Mouse (Mus musculus) embryonic facial prominence, embryonic 12.5 days (tissue): ENCODE measurements at regions not wholly inside any gene's neighbourhood (a gene's known extent, or its start where the extent isn't known, plus 50 kb on each side); places are given as distances from the start of the nearest gene placed in this dataset.
"Not testable (repeated sequence)": the region's sequence is repeated elsewhere in the genome, so short reads cannot be mapped to it uniquely, and the experiment has no call there.

Experiments used
- ATAC-seq: fragments of 200-750 bp; cut with Nextera tagmentation; 2 replicates; pipeline ENCODE4 v1.8.0; 2017; ENCODE audit not compliant: insufficient number of reproducible peaks, insufficient read depth, low FRiP score, low TSS enrichment
- H3K27ac ChIP-seq: fragments of 300-500 bp; sonication (generic); 2 replicates; pipeline ENCODE4 v1.5.1; 2016; ENCODE audit warnings: mild to moderate bottlenecking
- H3K27me3 ChIP-seq: fragments of 300-500 bp; sonication (generic); 2 replicates; pipeline ENCODE4 v1.6.1; 2016; ENCODE audit warnings: mild to moderate bottlenecking, moderate library complexity
- H3K36me3 ChIP-seq: fragments of 300-500 bp; sonication (generic); 2 replicates; pipeline ENCODE4 v1.6.1; 2016; ENCODE audit warnings: mild to moderate bottlenecking
- H3K4me1 ChIP-seq: fragments of 300-500 bp; sonication (generic); 2 replicates; pipeline ENCODE4 v1.6.1; 2016
- H3K4me2 ChIP-seq: fragments of 300-500 bp; sonication (generic); replicated peaks from 2 replicates; pipeline ENCODE4 v1.6.1; 2016; ENCODE audit warnings: mild to moderate bottlenecking, moderate library complexity
- H3K4me3 ChIP-seq: fragments of 300-500 bp; sonication (generic); 2 replicates; pipeline ENCODE4 v1.5.1; 2016; ENCODE audit warnings: mild to moderate bottlenecking
- H3K9ac ChIP-seq: fragments of 300-500 bp; sonication (generic); 2 replicates; pipeline ENCODE4 v1.6.1; 2016; ENCODE audit warnings: mild to moderate bottlenecking, moderate library complexity
- H3K9me3 ChIP-seq: fragments of 300-500 bp; sonication (generic); 2 replicates; pipeline ENCODE4 v1.6.1; 2016; ENCODE audit warnings: mild to moderate bottlenecking, moderate library complexity
- whole genome bisulfite sequencing: fragments of 180-500 bp; shearing (Covaris S2); methylation state at CpG from one replicate; pipeline ENCODE4 v1.1.7; 2016; 5-methylcytosine and 5-hydroxymethylcytosine counted together

- H3K4me1 ChIP-seq: no peaks in the 10 kb centered on the region
- 41% methylated on average over 2 of the region's 2 CpGs for WGBS
These were observed 1966.6 kb downstream of the 9330182O14Rik start for GRCm38 (mm10) chr15:42100730-42101129.

GRCm38 (mm10) chr15:42104816-42105215 is 1970.7 kb downstream of the 9330182O14Rik start:
- ATAC-seq: no peak
- H3K36me3 ChIP-seq: no peaks in the 10 kb centered on the region
- 21% methylated on average over 2 of the region's 2 CpGs for WGBS
- H3K27ac ChIP-seq: no peak overlapping the region
- no peak overlapping the region for H3K9ac ChIP-seq
- H3K9me3 ChIP-seq: no peaks in the 10 kb centered on the region
- no peak overlapping the region for H3K4me2 ChIP-seq
- no peak overlapping the region for H3K4me3 ChIP-seq
- H3K4me1 ChIP-seq: 0 out of 2 replicates have a peak, but pooled peaks cover 5% of the 10 kb centered on the region
- H3K27me3 ChIP-seq: no peaks in the 10 kb centered on the region

More at GRCm38 (mm10) chr15:42100730-42101129, 1966.6 kb downstream of the 9330182O14Rik start:
- H3K36me3 ChIP-seq: no peaks in the 10 kb centered on the region
- H3K27ac ChIP-seq: no peak overlapping the region
- H3K9ac ChIP-seq: no peak overlapping the region
- no peaks in the 10 kb centered on the region for H3K9me3 ChIP-seq
- H3K4me3 ChIP-seq: no peak overlapping the region
- no peak for ATAC-seq
- H3K4me2 ChIP-seq: no peak overlapping the region
- H3K27me3 ChIP-seq: no peaks in the 10 kb centered on the region

GRCm38 (mm10) chr15:42107106-42107505 is 1972.9 kb downstream of the 9330182O14Rik start:
- Histone ChIP-seq H3K4me1 (0 out of 2 replicates have a peak, but pooled peaks cover 5% of the 10 kb centered on the region), H3K27ac (no peak overlapping the region), H3K36me3 (no peaks in the 10 kb centered on the region), H3K9ac (no peak overlapping the region), H3K9me3 (no peaks in the 10 kb centered on the region), H3K4me2 (no peak overlapping the region), H3K4me3 (no peak overlapping the region), H3K27me3 (no peaks in the 10 kb centered on the region)
- no peak for ATAC-seq

GRCm38 (mm10) chr15:42111811-42112210 is 1977.6 kb downstream of the 9330182O14Rik start:
- Histone ChIP-seq H3K27me3 (no peaks in the 10 kb centered on the region), H3K9ac (no peak overlapping the region), H3K4me1 (0 out of 2 replicates have a peak, but pooled peaks cover 4% of the 10 kb centered on the region), H3K27ac (no peak overlapping the region), H3K4me3 (no peak overlapping the region), H3K9me3 (no peaks in the 10 kb centered on the region), H3K36me3 (no peaks in the 10 kb centered on the region), H3K4me2 (no peak overlapping the region)
- 55% methylated on average over 5 of the region's 5 CpGs for WGBS
- no peak for ATAC-seq

GRCm38 (mm10) chr15:42127471-42127870 is 1993.3 kb downstream of the 9330182O14Rik start:
- Histone ChIP-seq H3K27ac (no peak overlapping the region), H3K9ac (no peak overlapping the region), H3K4me2 (no peak overlapping the region), H3K4me3 (no peak overlapping the region), H3K9me3 (no peaks in the 10 kb centered on the region), H3K4me1 (no peaks in the 10 kb centered on the region), H3K36me3 (no peaks in the 10 kb centered on the region), H3K27me3 (no peaks in the 10 kb centered on the region)
- 61% methylated on average over 1 of the region's 1 CpGs for WGBS
- no peak for ATAC-seq

- no peak for ATAC-seq
- H3K36me3 ChIP-seq: no peaks in the 10 kb centered on the region
- H3K9me3 ChIP-seq: no peaks in the 10 kb centered on the region
- H3K27ac ChIP-seq: no peak overlapping the region
- no peaks in the 10 kb centered on the region for H3K27me3 ChIP-seq
- H3K9ac ChIP-seq: no peak overlapping the region
- no peak overlapping the region for H3K4me3 ChIP-seq
- WGBS: 91% methylated on average over 3 of the region's 3 CpGs
- no peak overlapping the region for H3K4me2 ChIP-seq
- H3K4me1 ChIP-seq: no peaks in the 10 kb centered on the region
These were observed 1994.8 kb downstream of the 9330182O14Rik start for GRCm38 (mm10) chr15:42128976-42129375.

- Histone ChIP-seq H3K27me3 (no peaks in the 10 kb centered on the region), H3K36me3 (no peaks in the 10 kb centered on the region), H3K4me1 (no peaks in the 10 kb centered on the region), H3K9me3 (no peaks in the 10 kb centered on the region), H3K27ac (no peak overlapping the region), H3K4me3 (no peak overlapping the region), H3K9ac (no peak overlapping the region), H3K4me2 (no peak overlapping the region)
- ATAC-seq: no peak
These were observed 2032.4 kb downstream of the 9330182O14Rik start for GRCm38 (mm10) chr15:42166546-42166945.

- H3K4me2 ChIP-seq, H3K4me1 ChIP-seq, H3K27me3 ChIP-seq, H3K27ac ChIP-seq, H3K9ac ChIP-seq, H3K4me3 ChIP-seq, H3K9me3 ChIP-seq, ATAC-seq, H3K36me3 ChIP-seq: not testable (repeated sequence)
- 72% methylated on average over 1 of the region's 1 CpGs for WGBS
These were observed 2043.6 kb downstream of the 9330182O14Rik start for GRCm38 (mm10) chr15:42177766-42178165.

GRCm38 (mm10) chr15:42207187-42207846 is 2073.2 kb downstream of the 9330182O14Rik start:
- Histone ChIP-seq H3K4me3 (no peak overlapping the region), H3K9ac (no peak overlapping the region), H3K36me3 (no peaks in the 10 kb centered on the region), H3K9me3 (no peaks in the 10 kb centered on the region), H3K27ac (no peak overlapping the region), H3K4me1 (no peaks in the 10 kb centered on the region), H3K27me3 (no peaks in the 10 kb centered on the region), H3K4me2 (no peak overlapping the region)
- ATAC-seq: no peak
- WGBS: 44% methylated on average over 5 of the region's 5 CpGs

- Histone ChIP-seq H3K4me1 (no peaks in the 10 kb centered on the region), H3K9me3 (no peaks in the 10 kb centered on the region), H3K4me3 (no peak overlapping the region), H3K27me3 (no peaks in the 10 kb centered on the region), H3K4me2 (no peak overlapping the region), H3K27ac (no peak overlapping the region), H3K9ac (no peak overlapping the region), H3K36me3 (no peaks in the 10 kb centered on the region)
- no peak for ATAC-seq
- WGBS: 91% methylated on average over 11 of the region's 11 CpGs
These were observed 2085.3 kb downstream of the 9330182O14Rik start for GRCm38 (mm10) chr15:42219496-42219895.

GRCm38 (mm10) chr15:42220005-42220404 is 2085.8 kb downstream of the 9330182O14Rik start:
- no peaks in the 10 kb centered on the region for H3K27me3 ChIP-seq
- no peak overlapping the region for H3K4me3 ChIP-seq
- no peak for ATAC-seq
- H3K36me3 ChIP-seq: no peaks in the 10 kb centered on the region
- no peaks in the 10 kb centered on the region for H3K9me3 ChIP-seq
- H3K9ac ChIP-seq: no peak overlapping the region
- no peak overlapping the region for H3K27ac ChIP-seq
- 74% methylated on average over 3 of the region's 3 CpGs for WGBS
- H3K4me2 ChIP-seq: no peak overlapping the region
- H3K4me1 ChIP-seq: no peaks in the 10 kb centered on the region

GRCm38 (mm10) chr15:42225006-42225405 is 2090.8 kb downstream of the 9330182O14Rik start:
- Histone ChIP-seq H3K27me3 (no peaks in the 10 kb centered on the region), H3K9me3 (no peaks in the 10 kb centered on the region), H3K4me1 (no peaks in the 10 kb centered on the region), H3K9ac (no peak overlapping the region), H3K4me3 (no peak overlapping the region), H3K27ac (no peak overlapping the region), H3K36me3 (no peaks in the 10 kb centered on the region), H3K4me2 (no peak overlapping the region)
- 43% methylated on average over 1 of the region's 1 CpGs for WGBS
- ATAC-seq: no peak
